Mouse (Mus musculus): Measurements from ENCODE around the gene Wdr54. TPM values are rescaled to one million over a fixed set of nuclear protein-coding genes. Genes with fewer than 3 reads are reported as not detected.

The Wdr54 gene
- 10 to 100 TPM; 24.4 to 27.6 TPM for total RNA-seq (2021)
- long read RNA-seq, full-length matches to known transcripts = 1 of 8 reads
- long read RNA-seq, partial matches to known transcripts = 0 of 8 reads
- long read RNA-seq, other reads (novel, unspliced or antisense) = 7 of 8 reads

GRCm38 (mm10) chr6:83156259-83156684, at the start of gene Wdr54, which contains the start of gene 1700003E16Rik:
Gene Wdr54 (minus strand): TSS chr6:83156397.
Gene 1700003E16Rik (plus strand): TSS chr6:83156404.
- DNase-seq (ENCODE audit: low spot score in 2 of 2) = peak; percentile 78 to 83

DNA sequence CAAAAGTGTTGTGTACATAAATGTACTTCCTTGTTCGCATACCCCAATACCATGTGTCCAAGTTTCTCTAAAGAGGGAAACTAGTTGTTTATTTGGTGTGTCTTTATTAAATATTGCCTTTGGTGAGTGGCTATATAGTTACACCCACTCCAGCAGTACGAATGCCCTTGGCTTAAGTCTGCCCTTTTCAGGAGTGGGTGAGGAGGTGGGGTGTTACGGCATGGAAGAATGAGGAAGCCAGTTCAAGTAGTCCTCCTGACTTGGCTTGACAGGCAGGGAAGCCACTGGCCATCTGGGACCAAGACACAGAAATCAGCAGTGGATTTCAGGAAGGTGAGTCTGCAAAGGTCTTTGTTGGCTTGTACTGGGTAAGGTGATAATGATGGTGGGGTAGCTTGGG, 49.7 kb upstream of the Wdr54 start:
- no peak for DNase-seq (ENCODE audit: low spot score in 2 of 2)

DNA sequence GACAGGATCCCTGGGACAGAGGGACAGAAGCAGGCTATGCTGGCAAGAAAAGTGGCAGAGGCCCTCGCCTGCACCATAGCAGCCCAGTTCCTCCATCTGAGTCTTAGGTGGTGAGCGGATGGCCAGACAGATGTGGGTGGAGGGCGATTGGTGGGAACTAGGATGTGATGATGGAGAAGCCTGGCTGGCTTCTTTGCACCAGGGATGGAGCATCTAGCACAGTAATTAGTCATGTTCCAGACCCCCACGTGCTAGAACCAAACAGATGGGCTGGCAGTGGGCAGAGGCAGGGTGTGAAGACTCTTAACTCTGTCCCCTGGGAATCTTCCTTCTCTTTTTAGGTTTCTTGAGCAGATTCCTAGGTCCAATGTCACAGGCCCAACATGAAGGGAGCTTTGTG, 47.1 kb upstream of the Wdr54 start:
- DNase-seq (ENCODE audit: low spot score in 2 of 2) = no peak

- peak; percentile 71 to 81 for DNase-seq (ENCODE audit: low spot score in 2 of 2)
Observed at GRCm38 (mm10) chr6:83197345-83198004, 41.3 kb upstream of the Wdr54 start.

DNA sequence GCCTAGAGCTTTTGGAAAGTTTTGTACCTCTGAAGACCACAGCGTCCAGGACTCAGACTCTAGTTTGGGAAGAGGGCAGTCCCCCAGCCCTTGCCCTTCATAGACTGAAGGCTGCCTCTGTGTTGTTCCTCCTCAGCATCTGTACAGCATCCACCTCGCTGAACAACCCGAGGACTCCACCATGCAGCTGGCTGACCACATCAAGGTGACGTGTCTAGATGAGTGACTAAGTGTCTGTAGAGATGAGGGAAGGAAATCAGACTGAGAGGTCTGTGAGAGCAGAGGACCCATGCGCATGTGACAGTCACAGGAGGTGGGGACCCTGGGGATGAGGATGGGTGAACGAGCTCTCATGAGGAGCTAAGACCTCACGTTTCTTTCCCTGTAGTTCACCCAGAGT, 37.4 kb upstream of the Wdr54 start:
- no peak for DNase-seq (ENCODE audit: low spot score in 2 of 2)

- DNase-seq (ENCODE audit: low spot score in 2 of 2) = no peak
Observed at GRCm38 (mm10) chr6:83186946-83187345, 30.7 kb upstream of the Wdr54 start.

DNA sequence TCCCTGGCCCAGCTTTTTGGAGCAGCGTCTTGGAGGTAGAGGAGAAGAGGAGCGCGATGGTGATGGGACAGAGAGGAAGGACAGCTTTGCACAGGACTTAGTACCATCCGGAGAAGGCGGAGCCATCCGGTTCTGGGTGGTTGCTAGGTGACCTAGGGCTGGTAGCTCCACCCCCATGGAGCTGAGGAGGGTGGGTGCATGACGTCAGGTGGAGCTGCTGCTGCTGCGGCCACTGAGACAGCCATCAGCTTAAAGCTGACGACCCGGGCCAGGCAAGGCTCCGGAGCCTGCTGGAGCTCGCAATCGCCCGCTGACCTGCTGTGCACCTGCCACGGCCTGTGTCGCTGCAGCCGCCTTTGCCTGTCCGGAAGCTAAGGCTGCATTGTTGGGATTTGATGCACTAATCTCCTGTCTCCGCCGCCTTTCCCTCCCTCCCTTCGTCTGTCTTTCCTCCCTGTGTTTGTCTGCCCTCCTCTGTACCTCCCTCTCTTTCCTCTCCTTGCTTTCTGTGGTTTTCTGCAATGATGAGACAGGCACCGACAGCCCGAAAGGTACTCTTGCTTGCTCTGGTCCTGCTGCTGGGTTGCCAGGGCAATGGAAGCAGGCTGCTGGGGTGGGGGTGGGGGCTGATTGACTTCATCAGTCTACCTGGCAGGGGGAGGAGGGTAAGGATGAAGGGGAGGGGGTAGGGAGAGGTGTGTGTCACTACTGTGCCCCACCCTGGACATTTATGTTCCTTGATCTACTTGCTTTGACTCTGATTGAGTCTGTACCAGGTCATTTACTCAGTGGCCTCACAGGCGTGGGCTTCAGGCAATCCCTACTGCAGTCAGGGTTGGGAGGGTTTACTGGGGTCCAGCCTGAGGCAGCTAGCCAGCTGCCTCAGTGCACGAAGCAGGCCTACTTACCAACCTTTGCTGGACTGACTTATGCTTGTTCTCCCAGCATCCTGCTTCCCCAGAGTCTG, 30.0 kb upstream of the Wdr54 start:
- peak; percentile 92 to 94 for DNase-seq (ENCODE audit: low spot score in 2 of 2)

DNA sequence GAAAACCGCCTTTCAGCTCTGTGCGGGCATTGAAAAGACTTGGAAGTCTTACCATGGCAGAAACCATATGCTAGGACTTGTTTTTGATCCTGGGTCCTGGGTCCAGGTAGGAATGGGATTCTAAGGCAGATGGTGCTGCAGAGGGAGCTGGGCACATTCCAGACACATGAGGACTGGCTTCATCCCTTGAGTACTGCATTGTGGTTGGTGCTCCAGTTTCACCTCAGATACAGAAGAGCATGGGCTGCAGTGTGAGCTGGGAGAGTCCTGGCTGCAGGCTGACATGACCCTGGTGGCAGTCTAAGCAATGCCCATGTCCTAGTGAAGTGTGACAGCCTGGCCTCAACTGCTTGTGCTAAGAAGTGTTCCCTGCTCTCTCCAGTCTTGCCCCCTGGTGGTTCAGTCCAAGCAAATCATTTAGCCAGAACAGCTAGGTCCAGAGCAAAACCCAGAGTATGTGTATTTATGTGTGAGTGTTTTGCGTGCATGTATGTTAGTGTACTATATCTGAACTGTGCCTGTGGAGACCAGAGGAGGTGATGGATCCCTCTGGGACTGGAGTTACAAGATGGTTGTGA, 28.8 kb upstream of the Wdr54 start:
- no peak for DNase-seq (ENCODE audit: low spot score in 2 of 2)

DNA sequence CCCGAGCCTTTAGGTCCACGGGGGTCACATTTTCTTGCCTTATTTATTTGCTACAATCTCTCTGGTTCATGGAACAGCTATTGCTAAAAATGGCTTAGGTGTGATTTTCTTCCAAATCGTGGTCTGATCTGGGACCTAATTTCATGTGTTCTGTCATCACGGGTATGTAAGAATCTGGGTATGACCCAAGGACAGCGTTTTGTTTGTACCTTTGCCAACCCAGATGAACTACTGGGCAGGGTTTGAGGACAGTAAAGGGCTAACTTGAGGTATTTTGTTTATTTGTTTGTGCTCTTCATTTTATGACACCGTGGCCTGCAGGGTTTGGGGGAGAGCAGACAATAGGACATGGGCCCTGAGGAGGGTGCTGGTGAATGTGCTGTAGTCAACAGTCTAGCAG, 24.4 kb upstream of the Wdr54 start:
- DNase-seq (ENCODE audit: low spot score in 2 of 2) = no peak

GRCm38 (mm10) chr6:83179390-83180117, 23.4 kb upstream of the Wdr54 start:
- peak; percentile 74 to 88 for DNase-seq (ENCODE audit: low spot score in 2 of 2)

DNA sequence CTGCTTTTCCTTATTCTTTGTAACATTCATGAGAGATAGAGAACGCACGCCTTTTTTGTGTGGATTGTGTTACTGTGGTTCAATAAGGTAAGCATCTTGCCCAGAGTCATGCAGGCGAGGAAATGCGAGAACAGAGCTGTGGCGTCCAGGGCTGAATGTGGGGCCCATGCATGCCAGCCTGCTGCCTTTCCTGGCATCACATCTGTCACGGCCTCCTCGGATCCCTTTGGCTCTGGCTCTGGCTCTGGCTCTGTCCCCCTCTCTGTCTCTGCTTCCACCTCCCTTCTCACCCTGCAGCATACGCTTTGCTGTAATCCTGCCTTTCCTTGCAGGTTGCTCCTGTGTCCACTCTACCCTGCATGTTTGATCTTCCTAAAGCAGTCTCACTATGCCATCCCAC, 19.8 kb upstream of the Wdr54 start:
- DNase-seq (ENCODE audit: low spot score in 2 of 2) = no peak

- DNase-seq (ENCODE audit: low spot score in 2 of 2) = peak; percentile 72 to 90
Observed at GRCm38 (mm10) chr6:83172240-83172920, 16.2 kb upstream of the Wdr54 start.

GRCm38 (mm10) chr6:83171063-83171462, 14.9 kb upstream of the Wdr54 start:
- DNase-seq (ENCODE audit: low spot score in 2 of 2) = peak in 1 of 2 experiments; percentile 69

DNA sequence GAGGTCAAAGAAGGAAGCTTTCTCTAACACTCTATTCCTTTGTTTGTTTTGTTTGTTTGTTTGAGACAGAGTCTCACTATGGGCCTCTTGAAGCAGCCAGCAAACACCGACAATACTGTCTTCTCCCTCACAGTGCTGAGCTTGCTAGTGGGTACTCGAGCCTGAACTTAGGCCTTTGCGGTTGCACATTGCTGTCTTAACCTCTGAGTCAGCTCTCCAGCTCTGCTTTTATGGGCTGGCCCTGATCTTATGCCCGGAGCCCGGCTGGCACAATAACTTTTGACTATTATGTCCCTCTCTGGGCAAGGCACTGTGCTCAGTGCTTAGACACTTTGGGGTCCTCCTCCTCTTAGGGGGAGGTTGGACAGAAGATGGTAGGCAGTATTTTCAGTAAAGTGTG, 13.7 kb upstream of the Wdr54 start:
- DNase-seq (ENCODE audit: low spot score in 2 of 2) = no peak

GRCm38 (mm10) chr6:83166243-83166630, 10.0 kb upstream of the Wdr54 start:
- DNase-seq (ENCODE audit: low spot score in 2 of 2) = no peak

DNA sequence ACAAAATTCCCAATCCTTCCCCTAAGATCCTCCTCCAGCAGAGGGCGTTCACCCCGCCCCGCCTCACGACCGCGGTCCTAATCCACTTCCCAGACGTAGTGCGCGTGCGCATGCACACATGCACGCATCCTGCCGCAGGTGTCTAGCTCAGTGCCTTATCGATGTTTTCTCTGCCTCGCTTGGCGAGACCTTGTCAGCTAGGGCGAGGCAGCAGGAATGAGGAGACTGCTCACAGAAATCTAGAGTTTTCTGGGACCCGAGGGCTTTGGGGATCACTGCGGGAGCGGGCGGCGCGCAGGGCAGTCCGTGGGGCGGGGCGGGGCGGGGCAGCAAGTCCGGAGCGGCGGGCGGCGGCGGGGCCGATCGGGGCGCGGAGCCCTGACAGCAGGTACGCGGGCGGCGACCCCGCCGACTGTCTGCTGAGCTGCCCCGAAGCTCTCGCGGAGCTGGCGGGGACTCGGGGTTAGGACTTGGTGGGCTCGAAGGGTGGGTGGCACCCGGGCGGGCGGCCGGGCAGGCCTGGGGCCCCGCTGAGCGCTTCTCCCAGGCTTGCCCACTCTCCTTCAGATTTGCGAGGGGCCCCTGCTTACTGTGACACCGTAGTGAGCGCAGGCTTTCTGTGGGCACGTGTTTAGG, 9.5 kb upstream of the Wdr54 start, which contains the start of gene Dctn1:
Dctn1 (plus strand) TSS at position 314 of the 636 bp plus-strand sequence.
- DNase-seq (ENCODE audit: low spot score in 2 of 2) = peak; percentile 93 to 95

GRCm38 (mm10) chr6:83165026-83165606, 8.9 kb upstream of the Wdr54 start:
- no peak for DNase-seq (ENCODE audit: low spot score in 2 of 2)

DNA sequence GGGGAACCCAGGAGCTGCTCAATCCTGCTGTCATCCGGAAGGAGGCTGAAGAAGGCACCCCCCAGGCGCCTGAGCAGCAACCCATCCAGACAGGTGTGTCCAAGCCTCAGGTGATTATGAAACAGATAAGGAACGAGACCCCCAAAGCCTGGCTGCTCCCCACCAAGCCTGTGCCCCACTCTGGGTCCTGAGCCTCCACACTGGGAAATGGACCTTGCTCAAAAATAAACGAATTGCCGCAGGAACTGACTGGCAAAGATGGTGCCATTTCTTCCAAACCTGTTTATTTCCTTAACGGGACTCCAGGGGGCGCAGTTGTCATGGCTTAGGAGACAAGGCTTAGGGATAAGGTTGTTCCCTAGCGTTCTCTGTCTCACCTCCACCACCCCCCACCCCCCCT, 6.5 kb upstream of the Wdr54 start:
- peak in 1 of 2 experiments; percentile 80 for DNase-seq (ENCODE audit: low spot score in 2 of 2)

DNA sequence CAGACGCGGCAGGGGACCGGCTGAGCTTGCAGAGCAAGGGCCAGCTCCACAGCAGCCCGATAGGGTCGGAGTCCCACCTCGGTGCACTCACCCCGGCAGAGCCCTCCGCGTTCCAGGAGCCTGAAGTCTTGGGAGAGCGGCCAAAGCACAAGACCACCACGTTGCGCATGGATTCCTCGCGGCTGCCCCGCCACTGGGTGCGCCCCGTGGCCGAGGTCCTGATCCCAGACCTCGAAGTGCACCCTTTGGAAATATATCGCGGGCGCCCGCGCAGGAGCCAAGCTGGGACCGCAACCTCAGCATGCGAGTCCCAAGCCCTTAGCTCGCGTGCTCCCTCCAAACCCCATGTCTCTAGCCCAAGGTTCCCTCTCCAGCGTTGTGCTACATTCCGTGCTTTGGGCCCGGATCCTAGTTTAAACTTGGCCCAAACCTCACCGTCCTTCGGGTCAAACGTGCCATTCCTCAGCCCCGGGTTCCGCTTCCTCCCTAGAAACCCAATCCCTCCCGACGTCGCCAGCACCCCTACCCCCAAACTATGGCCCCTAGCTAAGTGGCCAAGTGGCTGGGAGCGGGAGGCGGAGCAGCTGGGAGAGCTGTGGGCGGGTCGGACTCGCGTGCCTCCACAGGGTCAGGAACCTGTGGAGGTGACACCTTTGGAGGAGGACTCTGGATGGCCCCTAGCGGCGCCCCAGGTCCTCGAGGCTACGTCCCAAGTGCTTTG, 5.9 kb upstream of the Wdr54 start:
- DNase-seq (ENCODE audit: low spot score in 2 of 2) = no peak

All from layer of hippocampus, adult 18-20 months (tissue).